Mouse (Mus musculus) hindbrain, embryonic 16.5 days (tissue): ENCODE results near the gene Abr. TPM values are rescaled to one million over a fixed set of nuclear protein-coding genes. Genes with fewer than 3 reads are reported as not detected.

Source experiments
- ATAC-seq: fragments of 200-750 bp; cut with Nextera tagmentation; 2 replicates; pipeline ENCODE4 v1.8.0; 2017; ENCODE audit warnings: moderate TSS enrichment, moderate library complexity
- H3K27ac ChIP-seq: fragments of 300-500 bp; sonication (generic); 2 replicates; pipeline ENCODE4 v1.5.1; 2014; ENCODE audit warnings: low read depth, mild to moderate bottlenecking, control low read depth, low read length, moderate library complexity
- H3K27me3 ChIP-seq: fragments of 300-500 bp; sonication (generic); replicated peaks from 2 replicates; pipeline ENCODE4 v1.6.1; 2014; ENCODE audit warnings: low read length; ENCODE audit not compliant: control insufficient read depth, insufficient read depth
- H3K36me3 ChIP-seq: fragments of 300-500 bp; sonication (generic); 2 replicates; pipeline ENCODE4 v1.6.1; 2014; ENCODE audit warnings: mild to moderate bottlenecking, low read length, moderate library complexity, mixed read lengths; ENCODE audit not compliant: control insufficient read depth, insufficient read depth
- H3K4me1 ChIP-seq: fragments of 300-500 bp; sonication (generic); 2 replicates; pipeline ENCODE4 v1.6.1; 2014; ENCODE audit warnings: low read depth, low read length; ENCODE audit not compliant: control insufficient read depth, insufficient read depth
- H3K4me2 ChIP-seq: fragments of 300-500 bp; sonication (generic); 2 replicates; pipeline ENCODE4 v1.6.1; 2014; ENCODE audit warnings: mild to moderate bottlenecking, low read length, control low read depth, moderate library complexity
- H3K4me3 ChIP-seq: fragments of 300-500 bp; sonication (generic); 2 replicates; pipeline ENCODE4 v1.5.1; 2014; ENCODE audit warnings: mild to moderate bottlenecking, low read length, control low read depth, moderate library complexity
- H3K9ac ChIP-seq: fragments of 300-500 bp; sonication (generic); 2 replicates; pipeline ENCODE4 v1.6.1; 2014; ENCODE audit warnings: low read depth, mild to moderate bottlenecking, control low read depth, low read length, moderate library complexity
- H3K9me3 ChIP-seq: fragments of 300-500 bp; sonication (generic); 2 replicates; pipeline ENCODE4 v1.6.1; 2014; ENCODE audit warnings: mild to moderate bottlenecking, low read length, moderate library complexity; ENCODE audit not compliant: control insufficient read depth
- WGBS: fragments of 180-500 bp; shearing (Covaris S2); extraction: QIAGEN DNeasy Blood & Tissue Kit; methylation state at CpG from one replicate; pipeline ENCODE4 v1.1.7; 2014; 5-methylcytosine and 5-hydroxymethylcytosine counted together
- polyA plus RNA-seq: library from polyadenylated mRNA; unstranded; fragments of >200 nt; fragmentation: Nextera tagmentation; extraction: Ambion mirVana; gene quantifications from 2 replicates; pipeline ENCODE4 v1.2.1, GENCODE M21; 2015

Gene Abr
- polyA plus RNA-seq, 1 experiment from 2014 or later, result 85.2 TPM

DNA sequence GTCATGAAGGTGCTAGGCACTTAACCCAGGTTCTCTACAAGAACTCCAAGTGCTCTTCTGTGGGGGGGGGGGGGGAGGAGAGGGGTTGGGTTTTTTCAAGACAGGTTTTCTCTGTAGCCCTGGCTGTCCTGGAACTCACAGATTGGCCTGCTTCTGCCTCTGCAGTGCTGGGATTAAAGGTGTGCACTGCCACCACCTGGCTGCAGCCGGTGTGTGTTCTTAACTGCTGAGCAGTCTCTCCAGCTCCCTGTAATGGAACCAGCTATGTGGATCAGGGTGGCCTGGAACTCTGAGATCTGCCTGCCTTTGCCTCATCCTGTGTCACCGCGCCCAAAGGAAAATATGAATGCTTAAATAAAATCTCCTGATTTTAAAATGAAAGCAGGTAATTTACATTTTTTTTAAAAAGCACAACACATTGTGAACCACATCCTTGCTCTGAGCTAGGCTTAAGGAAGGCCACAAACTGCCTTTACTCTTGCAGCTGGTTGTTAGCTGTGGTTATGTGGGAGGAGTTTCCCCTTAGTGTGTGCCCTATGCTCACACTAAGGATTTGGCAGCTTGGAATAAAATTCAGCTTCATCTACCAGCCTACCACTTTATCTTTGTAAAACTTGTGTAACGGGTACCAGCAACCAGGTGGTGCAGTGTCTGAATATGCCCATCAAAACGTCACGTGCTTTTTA is 125.9 kb downstream of the Abr start:
- Histone ChIP-seq H3K9me3 (no peaks in the 10 kb centered on the region), H3K4me2 (no peak overlapping the region), H3K27me3 (no peaks in the 10 kb centered on the region), H3K4me1 (peaks cover 38% of the 10 kb centered on the region), H3K36me3 (no peaks in the 10 kb centered on the region), H3K9ac (no peak overlapping the region), H3K27ac (no peak overlapping the region), H3K4me3 (no peak overlapping the region)
- no peak; the same call in 1 of the 2 replicates for ATAC-seq
- 74% methylated on average over 6 of the region's 6 CpGs for WGBS

DNA sequence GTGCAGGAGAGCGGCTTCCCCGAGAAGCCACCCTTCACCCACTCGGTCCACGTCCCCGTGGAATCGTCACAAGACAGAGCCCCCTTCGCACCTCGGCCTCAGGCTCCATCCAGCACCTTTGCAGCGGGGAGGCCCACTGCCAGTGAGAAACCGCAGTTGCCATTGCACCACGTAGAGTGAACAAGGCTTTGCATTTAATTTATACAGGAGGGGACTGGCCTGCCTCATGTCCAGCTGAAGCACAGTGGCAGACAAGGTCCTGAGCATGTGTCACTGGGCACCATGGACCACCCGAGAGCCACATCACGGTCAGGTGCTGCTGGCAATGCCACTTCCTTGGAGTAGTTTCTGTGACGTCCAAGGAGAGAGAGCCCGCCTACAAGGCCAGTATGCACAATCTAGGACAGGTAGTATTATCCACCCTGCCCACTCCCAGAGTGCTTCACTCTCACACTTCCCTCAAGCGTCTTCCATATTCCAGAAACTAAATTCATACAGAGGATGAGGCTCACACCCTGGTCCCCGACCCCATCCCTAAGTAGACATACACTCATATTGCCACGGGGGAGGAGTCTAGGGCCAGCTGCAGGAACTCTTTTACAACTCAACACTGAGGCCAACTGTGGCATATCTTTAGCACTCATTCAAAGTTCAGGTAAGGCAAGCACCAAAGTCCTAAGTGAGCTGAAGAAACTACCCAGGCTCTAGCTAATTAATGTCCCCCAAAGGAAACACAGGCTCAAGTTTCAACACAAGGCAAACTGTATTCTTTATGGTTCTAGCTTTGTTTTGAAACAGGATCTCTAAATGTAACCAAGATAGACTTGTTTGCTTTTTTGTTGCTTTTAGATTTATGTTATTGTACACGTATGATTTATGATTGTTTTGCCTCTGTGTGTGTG is 126.7 kb downstream of the Abr start:
- no peaks in the 10 kb centered on the region for H3K36me3 ChIP-seq
- peak overlapping the region; percentile 68 for H3K4me3 ChIP-seq
- 17% methylated on average over 19 of the region's 19 CpGs for WGBS
- no peaks in the 10 kb centered on the region for H3K9me3 ChIP-seq
- H3K4me1 ChIP-seq, result peaks cover 45% of the 10 kb centered on the region
- H3K27ac ChIP-seq, result peak overlapping the region; percentile 97
- H3K4me2 ChIP-seq, result peak overlapping the region; percentile 63
- H3K9ac ChIP-seq, result peak overlapping the region; percentile 91
- H3K27me3 ChIP-seq, result no peaks in the 10 kb centered on the region
- ATAC-seq, result peak; percentile 15

DNA sequence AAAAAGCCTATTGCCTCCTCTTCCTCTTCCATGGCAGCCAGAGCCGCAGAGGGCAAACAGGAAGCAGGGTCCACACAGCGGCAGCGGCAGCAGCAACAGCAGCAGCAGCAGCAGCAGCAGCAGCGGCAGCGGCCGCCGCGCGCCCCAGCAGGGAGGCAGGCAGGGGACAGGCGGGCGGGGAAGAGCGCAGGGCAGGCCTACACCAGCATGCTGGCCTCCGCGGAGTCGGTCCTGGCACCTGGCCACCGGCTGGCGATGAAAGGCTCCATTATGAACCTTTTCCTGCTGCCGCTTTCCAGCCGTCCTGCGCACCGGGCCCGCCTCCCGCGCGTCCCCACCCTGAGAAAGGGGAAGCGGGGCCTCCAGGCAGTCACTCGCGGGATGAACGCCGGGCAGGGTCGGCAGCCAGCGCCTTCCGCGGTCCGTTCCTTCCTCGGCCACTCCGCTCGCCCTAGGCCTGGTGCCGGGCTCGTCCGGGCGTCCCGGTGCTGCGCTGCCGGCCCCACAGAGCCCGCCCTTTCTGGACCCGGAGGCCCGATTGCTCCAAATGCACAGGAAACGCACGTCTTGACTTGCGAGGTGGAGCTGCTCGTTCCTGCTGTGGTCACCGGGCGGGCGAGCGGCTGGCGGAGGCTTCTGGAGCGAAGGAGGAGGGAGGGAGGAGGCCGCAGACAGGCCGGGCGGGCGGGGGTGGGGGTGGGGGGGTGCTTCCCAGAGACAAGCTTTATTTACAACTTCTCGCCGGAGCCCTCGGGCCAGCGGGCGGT is 127.6 kb downstream of the Abr start:
- peak overlapping the region; percentile 91 for H3K9ac ChIP-seq
- H3K9me3 ChIP-seq, result no peaks in the 10 kb centered on the region
- H3K4me3 ChIP-seq, result peak overlapping the region; percentile 68
- H3K27me3 ChIP-seq, result no peaks in the 10 kb centered on the region
- peaks cover 52% of the 10 kb centered on the region for H3K4me1 ChIP-seq
- H3K36me3 ChIP-seq, result no peaks in the 10 kb centered on the region
- peak overlapping the region; percentile 97 for H3K27ac ChIP-seq
- ATAC-seq, result peak; percentile 78
- under 1% methylated on average over 48 of the region's 67 CpGs for WGBS
- H3K4me2 ChIP-seq, result peak overlapping the region; percentile 63

DNA sequence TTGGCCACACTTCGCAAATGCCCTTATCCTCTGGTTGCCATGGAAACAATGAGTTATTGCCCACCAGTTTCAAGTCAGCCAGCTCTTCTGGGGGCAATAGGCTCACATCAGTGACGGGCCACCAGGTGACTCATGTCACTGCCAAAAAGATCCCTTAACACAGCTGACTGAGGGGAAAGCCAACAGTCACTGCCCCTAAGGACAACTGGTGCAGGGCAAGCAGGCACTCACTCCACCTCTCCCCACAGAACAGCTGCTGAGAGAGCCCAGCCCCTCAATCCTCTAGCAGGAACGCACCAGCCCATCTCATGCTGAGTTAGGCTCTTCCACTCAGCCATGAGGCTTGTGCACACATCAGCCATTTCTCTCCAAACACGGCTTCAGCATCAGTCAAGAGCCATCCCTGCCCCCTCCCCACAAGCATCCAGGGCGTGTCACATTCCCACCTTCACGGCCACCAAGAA is 128.3 kb downstream of the Abr start:
- WGBS, result 1% methylated on average over 6 of the region's 6 CpGs
- ATAC-seq, result peak; percentile 46
- peak overlapping the region; percentile 63 for H3K4me2 ChIP-seq

DNA sequence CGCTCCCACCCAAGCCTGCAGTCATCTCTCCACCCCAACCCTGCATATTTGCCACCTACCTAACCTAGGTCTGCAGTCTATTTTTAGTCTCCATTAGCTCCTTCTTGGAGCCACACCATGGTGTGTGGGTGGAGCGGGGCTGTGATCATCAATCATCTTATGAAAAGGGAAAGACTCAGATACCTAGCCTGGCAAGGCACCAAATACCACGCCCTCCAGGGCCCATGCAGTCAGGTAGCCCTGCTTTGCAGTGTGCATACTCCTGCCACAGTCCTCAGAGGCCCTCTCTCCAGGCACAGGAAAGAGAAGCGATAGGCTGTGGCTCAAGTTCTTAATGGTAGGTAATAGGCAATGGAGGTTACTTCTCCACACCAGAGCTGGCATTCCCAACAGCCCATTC is 128.9 kb downstream of the Abr start:
- WGBS, result 73% methylated on average over 4 of the region's 4 CpGs
- peaks cover 54% of the 10 kb centered on the region for H3K4me1 ChIP-seq
- no peak for ATAC-seq

More for the DNA sequence above, 128.3 kb downstream of the Abr start:
- H3K27ac ChIP-seq, result peak overlapping the region; percentile 97
- no peaks in the 10 kb centered on the region for H3K27me3 ChIP-seq
- H3K9me3 ChIP-seq, result no peaks in the 10 kb centered on the region
- H3K9ac ChIP-seq, result peak overlapping the region; percentile 91
- H3K36me3 ChIP-seq, result no peaks in the 10 kb centered on the region
- peak overlapping the region; percentile 68 for H3K4me3 ChIP-seq
- H3K4me1 ChIP-seq, result peaks cover 54% of the 10 kb centered on the region

DNA sequence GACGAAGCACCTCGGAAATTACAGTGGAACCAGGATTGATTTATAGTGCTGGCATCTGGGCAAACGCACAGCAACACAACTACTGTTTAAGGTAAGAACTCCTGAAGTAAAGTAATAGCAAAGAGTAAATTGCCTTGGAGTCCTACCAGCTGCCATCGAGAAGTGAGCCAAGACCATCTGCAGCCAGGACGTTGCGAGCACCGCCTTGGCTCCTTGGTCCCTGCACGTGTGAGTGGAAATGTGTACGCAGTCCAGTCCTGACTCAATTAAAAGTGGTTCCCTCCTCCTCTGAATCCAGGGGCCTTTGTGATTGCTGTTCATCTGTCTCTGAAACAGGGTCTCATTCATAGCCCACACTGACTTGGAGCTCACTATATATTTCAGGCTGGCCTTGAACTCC is 130.3 kb downstream of the Abr start:
- 51% methylated on average over 9 of the region's 9 CpGs for WGBS
- Histone ChIP-seq H3K4me3 (no peak overlapping the region), H3K4me1 (peaks cover 54% of the 10 kb centered on the region), H3K36me3 (no peaks in the 10 kb centered on the region), H3K27ac (no peak overlapping the region), H3K9me3 (no peaks in the 10 kb centered on the region), H3K27me3 (no peaks in the 10 kb centered on the region), H3K4me2 (peak overlapping the region; percentile 13), H3K9ac (no peak overlapping the region)
- no peak for ATAC-seq

More for the DNA sequence above, 128.9 kb downstream of the Abr start:
- no peaks in the 10 kb centered on the region for H3K9me3 ChIP-seq
- peak overlapping the region; percentile 68 for H3K4me3 ChIP-seq
- H3K36me3 ChIP-seq, result no peaks in the 10 kb centered on the region
- H3K9ac ChIP-seq, result peak overlapping the region; percentile 91
- H3K27me3 ChIP-seq, result no peaks in the 10 kb centered on the region
- H3K27ac ChIP-seq, result peak overlapping the region; percentile 97
- H3K4me2 ChIP-seq, result peak overlapping the region; percentile 63

DNA sequence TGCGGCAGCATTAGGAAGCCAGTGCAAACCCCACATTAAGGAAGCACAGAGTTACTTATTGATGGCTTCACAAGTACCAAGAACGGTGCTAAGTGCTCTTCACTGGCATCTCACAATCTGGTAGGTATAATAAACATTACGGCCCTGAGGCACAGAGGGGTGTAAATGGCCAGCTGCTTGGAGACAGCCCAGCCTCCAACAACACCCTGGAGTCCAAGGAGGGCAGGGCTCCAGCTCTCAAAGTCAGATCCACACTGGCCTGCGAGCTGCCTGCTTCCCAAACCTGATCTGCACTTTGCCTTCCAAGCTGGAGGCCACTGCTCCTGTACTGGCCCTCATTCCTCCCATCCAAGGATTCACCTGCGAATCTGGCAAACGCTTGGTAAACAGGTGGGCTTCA is 132.7 kb downstream of the Abr start:
- no peak overlapping the region for H3K4me3 ChIP-seq
- no peaks in the 10 kb centered on the region for H3K36me3 ChIP-seq
- H3K27ac ChIP-seq, result no peak overlapping the region
- H3K4me1 ChIP-seq, result peaks cover 46% of the 10 kb centered on the region
- 73% methylated on average over 6 of the region's 6 CpGs for WGBS
- no peak overlapping the region for H3K4me2 ChIP-seq
- H3K27me3 ChIP-seq, result no peaks in the 10 kb centered on the region
- H3K9me3 ChIP-seq, result no peaks in the 10 kb centered on the region
- H3K9ac ChIP-seq, result no peak overlapping the region
- no peak for ATAC-seq

DNA sequence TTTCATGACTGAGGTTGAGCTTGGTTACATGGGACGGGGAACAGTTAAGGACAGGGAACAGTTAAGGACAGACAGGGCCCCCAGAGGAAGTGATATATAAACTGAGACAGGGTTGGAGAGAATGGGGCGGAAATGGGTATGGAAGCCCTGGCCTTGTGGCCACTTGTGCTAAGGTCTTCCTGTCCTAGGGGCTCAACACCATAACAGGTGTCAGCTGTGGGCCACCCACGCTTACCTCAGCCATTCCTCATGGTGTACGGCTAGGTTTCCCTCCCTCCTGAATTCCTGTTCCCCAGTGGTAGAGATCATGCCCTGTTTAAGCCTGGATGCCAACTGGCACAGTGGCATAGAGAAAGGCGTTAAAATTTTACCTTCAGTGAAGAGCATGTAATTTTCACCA is 135.1 kb downstream of the Abr start:
- H3K36me3 ChIP-seq, result no peaks in the 10 kb centered on the region
- 82% methylated on average over 5 of the region's 5 CpGs for WGBS
- no peak overlapping the region for H3K27ac ChIP-seq
- H3K4me2 ChIP-seq, result no peak overlapping the region
- H3K9me3 ChIP-seq, result no peaks in the 10 kb centered on the region
- no peaks in the 10 kb centered on the region for H3K27me3 ChIP-seq
- ATAC-seq, result no peak
- H3K4me3 ChIP-seq, result no peak overlapping the region
- no peak overlapping the region for H3K9ac ChIP-seq
- H3K4me1 ChIP-seq, result peaks cover 27% of the 10 kb centered on the region
